Mouse (Mus musculus) monocyte, adult 2 months (primary cell): Measurements from ENCODE around the gene Lrrc30.

Source experiments
- DNase-seq, 2 experiments: peaks; one replicate each; pipeline ENCODE4 v3.0.0; 2022; ENCODE audit warnings: low spot score in 2 of 2, low read depth in 1 of 2

Gene Lrrc30

DNA sequence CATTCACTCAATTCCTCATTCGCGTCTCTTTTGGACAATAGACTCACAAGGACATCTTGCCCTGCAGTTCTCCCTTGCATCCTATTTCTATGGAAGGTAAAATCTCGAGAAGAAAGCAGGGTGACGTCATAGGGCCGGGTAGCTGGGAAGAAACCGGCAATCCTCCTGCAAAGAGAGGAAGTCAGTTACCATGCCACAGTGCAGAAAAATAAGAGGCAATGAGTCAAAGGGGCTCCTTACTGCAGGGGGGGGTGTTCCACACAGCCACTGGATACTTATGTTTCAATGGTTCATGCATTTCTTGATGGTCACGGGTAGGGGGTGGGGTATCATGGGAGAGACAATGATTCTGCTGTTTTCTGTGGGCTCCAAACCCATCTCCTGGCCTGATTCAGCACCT, 49.1 kb downstream of the Lrrc30 start:
- no peak for DNase-seq

DNA sequence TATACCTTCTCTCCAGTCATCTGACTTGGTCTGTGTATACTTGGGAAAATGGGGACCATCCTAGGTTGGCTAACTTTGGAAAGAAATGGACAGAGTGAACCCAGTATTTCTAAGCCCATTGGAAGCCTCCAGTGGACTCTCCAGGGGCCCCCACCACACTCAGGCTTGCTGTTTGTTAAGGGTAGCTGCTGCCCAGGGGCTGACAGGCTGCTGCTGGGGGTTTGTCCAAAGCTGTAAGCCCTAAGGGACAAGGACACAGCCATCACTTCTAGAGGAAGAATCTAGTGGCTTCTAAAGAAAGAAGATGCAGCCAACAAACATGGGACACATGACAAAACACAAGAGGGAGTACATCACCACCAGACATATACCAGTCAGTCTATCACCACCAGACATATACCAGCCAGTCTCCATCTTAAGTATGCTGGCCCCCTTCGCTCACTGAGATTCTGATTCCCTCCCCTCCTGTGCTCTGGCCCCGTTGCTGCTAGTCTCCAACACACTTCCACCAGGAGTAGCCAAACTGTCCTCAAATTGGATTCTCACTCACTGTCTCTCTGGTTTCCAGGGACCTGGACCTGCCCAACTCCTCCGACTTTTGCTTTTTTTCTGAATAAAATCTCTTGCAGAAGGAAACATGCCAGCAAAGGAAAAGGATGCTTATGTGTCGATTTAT, 49.7 kb downstream of the Lrrc30 start:
- no peak for DNase-seq

DNA sequence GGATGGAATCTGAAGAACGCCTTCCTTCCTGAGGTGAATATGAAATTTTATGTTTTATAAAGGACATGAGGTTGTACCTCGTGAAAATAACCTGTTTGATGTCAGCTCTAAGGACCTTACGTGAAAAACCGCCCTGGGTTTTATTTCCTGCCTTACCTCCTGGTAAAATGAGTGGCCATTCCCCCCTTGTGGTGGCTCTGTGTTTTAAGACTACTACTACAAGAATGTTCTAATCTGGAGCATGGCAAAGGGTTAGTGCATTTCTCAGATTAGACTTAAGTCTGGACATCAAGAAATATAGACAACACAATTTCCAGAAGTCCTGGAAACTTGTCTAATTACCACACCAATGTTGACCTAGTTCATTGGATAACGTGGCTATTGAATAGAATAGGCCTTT, 50.7 kb downstream of the Lrrc30 start:
- DNase-seq, result no peak
